Mouse (Mus musculus) limb, embryonic 10.5 days (tissue): ENCODE results near the gene Wdr62. TPM values are rescaled to one million over a fixed set of nuclear protein-coding genes. Genes with fewer than 3 reads are reported as not detected.
A peak's percentile ranks its signal among the peaks of the same experiment; 100 is the strongest.

Experiments used
- DNase-seq: peaks from one replicate; pipeline ENCODE4 v3.0.0-alpha.2; 2017; ENCODE audit warnings: low spot score
- H3K27ac ChIP-seq: fragments of 300-500 bp; sonication (generic); 2 replicates; pipeline ENCODE4 v1.5.1; 2016; ENCODE audit warnings: mild to moderate bottlenecking
- H3K27me3 ChIP-seq: fragments of 300-500 bp; sonication (generic); 2 replicates; pipeline ENCODE4 v1.6.1; 2016; ENCODE audit warnings: low read depth, mild to moderate bottlenecking; ENCODE audit not compliant: poor library complexity, severe bottlenecking
- H3K36me3 ChIP-seq: fragments of 300-500 bp; sonication (generic); 2 replicates; pipeline ENCODE4 v1.6.1; 2016; ENCODE audit warnings: mild to moderate bottlenecking, moderate library complexity
- H3K4me1 ChIP-seq: fragments of 300-500 bp; sonication (generic); 2 replicates; pipeline ENCODE4 v1.6.1; 2016
- H3K4me3 ChIP-seq: fragments of 300-500 bp; sonication (generic); 2 replicates; pipeline ENCODE4 v1.5.1; 2016; ENCODE audit warnings: mild to moderate bottlenecking, moderate library complexity
- H3K9me3 ChIP-seq: fragments of 300-500 bp; sonication (generic); replicated peaks from 2 replicates; pipeline ENCODE4 v1.6.1; 2016; ENCODE audit warnings: mild to moderate bottlenecking
- whole genome bisulfite sequencing: fragments of 180-500 bp; shearing (Covaris S2); methylation state at CpG from one replicate; pipeline ENCODE4 v1.1.7; 2016; 5-methylcytosine and 5-hydroxymethylcytosine counted together
- polyA plus RNA-seq: library from polyadenylated mRNA; unstranded; fragments of >200 nt; fragmentation: Nextera tagmentation; extraction: Ambion mirVana; gene quantifications from 2 replicates; pipeline ENCODE4 v1.2.1, GENCODE M21; 2016

The Wdr62 gene
- polyA plus RNA-seq, 1 experiment from 2014 or later = 15.1 TPM

DNA sequence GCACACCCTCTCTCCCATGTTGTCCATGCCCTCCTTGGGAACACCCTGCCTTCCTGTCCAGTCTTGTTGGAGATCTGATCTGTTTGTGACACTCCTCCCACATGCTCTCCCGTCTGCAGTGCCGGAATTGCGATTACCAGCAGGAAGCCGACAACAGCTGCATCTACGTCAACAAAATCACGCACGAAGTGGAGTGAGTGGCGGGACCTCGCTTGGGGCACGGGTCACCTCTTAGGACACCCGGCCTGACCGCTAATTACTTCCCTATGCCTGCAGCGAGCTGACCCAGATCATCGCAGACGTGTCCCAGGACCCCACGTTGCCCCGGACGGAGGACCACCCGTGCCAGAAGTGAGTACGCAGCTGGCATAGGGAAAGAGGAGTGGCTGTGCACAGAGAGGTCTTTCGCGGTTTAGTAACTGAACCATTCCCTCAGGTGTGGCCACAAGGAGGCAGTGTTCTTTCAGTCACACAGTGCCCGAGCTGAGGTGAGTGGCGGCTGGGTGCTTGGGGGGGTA lies 47.5 kb downstream of the Wdr62 start:
- 5% methylated on average over 24 of the region's 24 CpGs for WGBS
- H3K27me3 ChIP-seq = no peaks in the 10 kb centered on the region
- peaks cover 51% of the 10 kb centered on the region for H3K36me3 ChIP-seq
- peaks cover 19% of the 10 kb centered on the region for H3K4me1 ChIP-seq
- H3K27ac ChIP-seq = peak overlapping the region; percentile 93
- peak; percentile 75 for DNase-seq
- no peaks in the 10 kb centered on the region for H3K9me3 ChIP-seq
- H3K4me3 ChIP-seq = peak overlapping the region; percentile 84

DNA sequence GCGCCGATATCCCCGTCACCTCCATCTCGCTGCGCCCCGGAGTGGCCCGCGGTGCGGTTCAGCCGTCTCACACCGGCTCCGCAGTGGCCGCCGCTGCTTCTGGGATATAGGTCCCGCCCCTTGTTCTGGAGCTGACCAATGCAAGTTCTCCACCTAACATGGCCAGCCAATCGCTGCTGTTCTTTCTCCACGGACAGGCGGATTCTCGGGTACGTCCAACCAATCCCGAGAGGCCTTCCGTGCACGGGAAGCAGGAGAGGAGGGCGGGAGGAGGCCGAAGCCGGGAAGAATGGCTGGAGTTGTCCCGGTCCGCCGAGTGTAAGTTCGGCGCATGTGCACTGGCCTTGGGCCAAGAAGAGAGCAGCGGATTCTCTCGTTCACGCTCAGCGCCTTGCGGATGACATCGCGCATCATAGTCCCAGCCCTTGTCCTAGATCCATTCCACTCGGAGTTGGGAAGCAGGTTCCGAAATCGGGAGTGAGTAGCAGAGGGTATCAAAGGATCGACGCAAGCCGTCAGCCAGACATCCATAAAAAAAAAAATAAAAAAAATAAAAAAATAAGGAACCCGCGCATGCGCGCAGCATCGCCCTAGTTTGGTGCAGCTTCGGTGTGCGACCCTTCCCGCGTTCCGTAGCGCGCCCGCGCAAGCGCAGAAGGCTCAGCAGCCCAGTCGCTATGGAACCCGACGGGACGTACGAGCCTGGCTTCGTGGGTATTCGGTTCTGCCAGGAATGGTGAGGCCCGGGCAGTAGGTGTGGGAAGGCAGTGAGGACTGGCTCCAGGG lies 48.4 kb downstream of the Wdr62 start, which contains the start of the genes Polr2i and Tbcb:
Polr2i (plus strand) TSS at position 280 of the 786 bp plus-strand sequence.
Tbcb (minus strand) TSS at position 604 of the 786 bp plus-strand sequence.
- Histone ChIP-seq H3K27me3 (no peaks in the 10 kb centered on the region), H3K9me3 (no peaks in the 10 kb centered on the region), H3K36me3 (peaks cover 60% of the 10 kb centered on the region), H3K4me1 (peaks cover 19% of the 10 kb centered on the region), H3K27ac (peak within 1 kb of the TSS; percentile 93), H3K4me3 (peak within 1 kb of the TSS; percentile 84)
- DNase-seq = peak; percentile 96
- under 1% methylated on average over 67 of the region's 67 CpGs for WGBS

DNA sequence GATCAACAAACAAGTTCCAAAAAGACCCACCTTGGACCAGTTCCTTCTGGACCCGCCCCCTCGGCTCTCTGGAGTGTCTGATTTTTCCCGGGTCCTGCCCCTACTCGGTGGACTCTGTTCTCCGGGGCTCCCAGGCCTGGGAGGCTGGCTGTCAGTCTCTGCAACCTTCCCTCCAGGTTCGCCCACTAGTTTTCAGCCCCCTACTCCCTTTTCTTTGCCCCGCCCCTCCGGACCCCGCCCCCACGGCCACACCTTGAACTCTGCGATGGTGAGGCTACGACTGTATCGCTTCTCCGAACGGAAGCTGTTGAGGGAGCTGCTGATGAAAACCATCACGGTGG lies 48.9 kb downstream of the Wdr62 start:
- Histone ChIP-seq H3K27ac (peak overlapping the region; percentile 93), H3K9me3 (no peaks in the 10 kb centered on the region), H3K27me3 (no peaks in the 10 kb centered on the region), H3K4me3 (peak overlapping the region; percentile 84), H3K4me1 (peaks cover 19% of the 10 kb centered on the region), H3K36me3 (peaks cover 65% of the 10 kb centered on the region)
- no peak for DNase-seq
- 1% methylated on average over 16 of the region's 16 CpGs for WGBS

GRCm38 (mm10) chr7:30224206-30224605 lies 56.0 kb downstream of the Wdr62 start:
- H3K9me3 ChIP-seq = no peaks in the 10 kb centered on the region
- H3K4me1 ChIP-seq = peaks cover 10% of the 10 kb centered on the region
- H3K27ac ChIP-seq = no peak overlapping the region
- H3K4me3 ChIP-seq = no peak overlapping the region
- no peaks in the 10 kb centered on the region for H3K27me3 ChIP-seq
- WGBS = 96% methylated on average over 12 of the region's 12 CpGs
- peaks cover 67% of the 10 kb centered on the region for H3K36me3 ChIP-seq
- no peak for DNase-seq

DNA sequence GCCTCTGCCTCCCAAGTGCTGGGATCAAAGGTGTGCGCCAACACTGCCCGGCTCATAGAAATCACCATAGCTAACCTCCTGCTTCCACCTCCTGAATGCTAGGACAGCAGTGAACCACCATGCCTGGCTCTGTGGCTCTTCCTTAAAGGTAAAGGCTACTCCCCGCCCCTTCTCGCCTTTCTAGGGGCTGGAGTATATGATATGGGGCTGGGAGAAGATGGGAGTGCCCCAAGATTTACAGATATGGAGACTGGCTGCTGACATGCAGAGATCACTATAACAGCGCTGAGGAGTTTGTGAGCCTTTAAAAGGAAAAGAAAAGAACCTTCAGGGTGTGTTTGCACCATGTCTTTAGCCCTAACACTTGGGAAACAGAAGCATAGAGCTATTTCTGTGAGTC lies 58.0 kb downstream of the Wdr62 start:
- 94% methylated on average over 5 of the region's 5 CpGs for WGBS
- Histone ChIP-seq H3K4me1 (peaks cover 14% of the 10 kb centered on the region), H3K27me3 (no peaks in the 10 kb centered on the region), H3K4me3 (no peak overlapping the region), H3K36me3 (peaks cover 49% of the 10 kb centered on the region), H3K27ac (no peak overlapping the region), H3K9me3 (no peaks in the 10 kb centered on the region)
- DNase-seq = no peak

DNA sequence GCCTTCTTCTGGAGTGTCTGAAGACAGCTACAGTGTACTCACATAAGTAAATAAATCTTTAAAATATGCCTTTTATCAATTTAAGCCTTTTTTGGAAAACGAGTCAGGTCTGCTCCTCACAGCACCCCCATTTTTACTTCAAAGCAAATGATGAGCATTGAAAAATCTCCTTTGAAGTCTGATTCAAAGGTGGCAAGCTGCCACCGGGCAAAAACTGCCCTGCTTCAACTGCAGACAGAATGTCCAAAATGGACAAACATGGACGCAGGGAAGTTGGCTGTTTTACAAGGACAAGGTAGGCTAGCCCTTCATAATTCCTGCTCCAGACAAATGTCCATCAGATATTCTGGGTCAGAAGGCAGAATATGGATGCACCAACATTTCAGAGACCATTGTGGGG lies 58.8 kb downstream of the Wdr62 start:
- no peak overlapping the region for H3K4me3 ChIP-seq
- no peak for DNase-seq
- WGBS = 92% methylated on average over 3 of the region's 3 CpGs
- H3K4me1 ChIP-seq = peaks cover 17% of the 10 kb centered on the region
- H3K27me3 ChIP-seq = no peaks in the 10 kb centered on the region
- no peaks in the 10 kb centered on the region for H3K9me3 ChIP-seq
- H3K36me3 ChIP-seq = peaks cover 41% of the 10 kb centered on the region
- H3K27ac ChIP-seq = no peak overlapping the region

DNA sequence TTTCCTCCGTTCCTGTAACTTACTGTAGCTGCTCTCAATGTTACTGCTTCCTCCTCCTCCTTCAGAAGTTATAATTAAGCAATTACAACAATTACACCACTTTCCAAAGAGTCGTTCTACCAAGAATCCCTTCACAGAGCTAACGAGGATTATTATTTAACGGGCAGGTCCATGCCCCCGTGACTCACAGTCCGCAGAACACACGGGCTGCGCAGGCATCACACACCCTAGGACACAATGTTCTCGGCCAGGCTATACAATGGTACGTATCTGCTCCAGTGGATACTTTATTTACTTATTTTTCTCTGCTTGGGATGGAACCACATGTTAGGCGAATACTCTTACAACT lies 60.2 kb downstream of the Wdr62 start:
- DNase-seq = no peak
- 24% methylated on average over 11 of the region's 11 CpGs for WGBS
- no peaks in the 10 kb centered on the region for H3K27me3 ChIP-seq
- H3K4me3 ChIP-seq = peak overlapping the region; percentile 58
- H3K9me3 ChIP-seq = no peaks in the 10 kb centered on the region
- peaks cover 27% of the 10 kb centered on the region for H3K36me3 ChIP-seq
- H3K27ac ChIP-seq = peak overlapping the region; percentile 83; the same call in 1 of the 2 replicates
- peaks cover 17% of the 10 kb centered on the region for H3K4me1 ChIP-seq

GRCm38 (mm10) chr7:30219293-30220007 lies 60.8 kb downstream of the Wdr62 start:
- H3K27ac ChIP-seq = peak overlapping the region; percentile 83
- no peaks in the 10 kb centered on the region for H3K9me3 ChIP-seq
- peaks cover 17% of the 10 kb centered on the region for H3K4me1 ChIP-seq
- peaks cover 23% of the 10 kb centered on the region for H3K36me3 ChIP-seq
- 4% methylated on average over 16 of the region's 16 CpGs for WGBS
- peak overlapping the region; percentile 58 for H3K4me3 ChIP-seq
- peak; percentile 84 for DNase-seq
- H3K27me3 ChIP-seq = no peaks in the 10 kb centered on the region

- whole genome bisulfite sequencing = 71% methylated on average over 2 of the region's 2 CpGs
- H3K27me3 ChIP-seq = no peaks in the 10 kb centered on the region
Observed at GRCm38 (mm10) chr7:30217277-30217676, 62.9 kb downstream of the Wdr62 start.

GRCm38 (mm10) chr7:30216723-30217151 lies 63.5 kb downstream of the Wdr62 start:
- H3K27ac ChIP-seq = peak overlapping the region; percentile 30; the same call in 1 of the 2 replicates
- H3K4me3 ChIP-seq = peak overlapping the region; percentile 39
- peaks cover 17% of the 10 kb centered on the region for H3K4me1 ChIP-seq
- no peaks in the 10 kb centered on the region for H3K9me3 ChIP-seq
- WGBS = 1% methylated on average over 16 of the region's 16 CpGs
- no peaks in the 10 kb centered on the region for H3K27me3 ChIP-seq
- no peaks in the 10 kb centered on the region for H3K36me3 ChIP-seq
- DNase-seq = peak; percentile 96

More at GRCm38 (mm10) chr7:30217277-30217676, 62.9 kb downstream of the Wdr62 start:
- H3K4me3 ChIP-seq = 0 out of 2 replicates have a peak overlapping the region, but pooled peaks have one; percentile 39
- H3K4me1 ChIP-seq = peaks cover 17% of the 10 kb centered on the region
- H3K9me3 ChIP-seq = no peaks in the 10 kb centered on the region
- peaks cover 1% of the 10 kb centered on the region for H3K36me3 ChIP-seq
- no peak for DNase-seq
- H3K27ac ChIP-seq = no peak overlapping the region

DNA sequence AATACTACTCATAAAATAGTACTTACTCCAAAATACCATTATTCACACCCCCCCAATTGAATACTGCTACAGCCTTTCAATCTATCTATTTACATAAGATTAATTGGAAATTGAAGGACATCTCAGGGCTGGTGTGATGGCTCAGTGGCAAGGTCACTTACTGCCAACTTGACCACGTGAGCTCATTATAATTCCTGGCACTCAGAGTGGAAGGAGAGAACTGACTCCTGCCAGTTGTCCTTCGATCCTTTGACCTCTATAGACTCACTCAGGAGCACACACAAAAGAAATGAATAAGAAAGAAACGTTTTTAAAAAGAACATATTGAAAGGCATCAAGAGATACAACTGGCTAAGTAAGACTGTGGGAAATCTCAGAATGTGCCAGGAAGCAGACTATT lies 64.3 kb downstream of the Wdr62 start:
- Histone ChIP-seq H3K27ac (no peak overlapping the region), H3K4me1 (peaks cover 17% of the 10 kb centered on the region), H3K27me3 (no peaks in the 10 kb centered on the region), H3K9me3 (no peaks in the 10 kb centered on the region), H3K36me3 (no peaks in the 10 kb centered on the region), H3K4me3 (no peak overlapping the region)
- 93% methylated on average over 3 of the region's 3 CpGs for WGBS
- DNase-seq = no peak

DNA sequence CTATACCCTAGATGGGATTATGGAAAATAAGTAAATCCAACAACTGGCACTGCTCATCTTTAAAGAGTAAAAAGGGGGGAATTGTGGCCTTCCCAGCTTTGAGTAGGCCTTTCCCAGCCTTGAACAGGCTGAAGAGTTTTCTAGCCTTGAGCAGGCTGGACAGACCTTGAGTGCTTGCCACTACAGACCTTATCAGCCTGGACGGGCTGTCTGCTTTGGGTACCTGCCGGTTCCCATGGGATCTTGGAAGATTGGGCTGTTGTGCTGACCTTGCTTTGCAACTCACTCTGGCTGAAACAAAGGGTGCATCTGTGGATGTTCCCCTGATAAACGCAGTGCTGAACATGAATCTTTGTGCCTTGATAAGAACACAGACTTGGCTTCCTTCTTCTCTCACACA lies 66.3 kb downstream of the Wdr62 start:
- no peak for DNase-seq
- H3K27ac ChIP-seq = no peak overlapping the region
- no peaks in the 10 kb centered on the region for H3K36me3 ChIP-seq
- peaks cover 4% of the 10 kb centered on the region for H3K4me1 ChIP-seq
- WGBS = 90% methylated on average over 3 of the region's 3 CpGs
- H3K27me3 ChIP-seq = no peaks in the 10 kb centered on the region
- no peak overlapping the region for H3K4me3 ChIP-seq
- H3K9me3 ChIP-seq = no peaks in the 10 kb centered on the region

DNA sequence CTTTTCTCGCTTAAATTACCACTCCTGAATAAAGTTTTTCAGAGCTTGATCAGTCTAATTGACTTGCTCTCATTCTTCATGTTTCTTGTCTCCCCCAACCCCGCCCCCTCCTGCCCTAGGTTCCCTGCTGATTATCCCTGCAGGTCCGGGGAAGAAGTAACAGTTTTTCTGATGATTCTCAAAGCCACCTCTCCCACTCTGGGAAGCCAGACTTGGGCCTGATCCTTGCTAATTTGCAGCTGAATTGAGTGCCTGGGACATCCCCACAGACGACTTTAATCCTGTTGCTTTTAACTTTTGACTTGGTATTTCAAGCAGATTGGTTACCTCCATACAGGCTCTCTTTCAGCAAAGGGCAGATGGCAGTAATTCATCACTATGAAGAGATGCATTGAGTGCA lies 69.2 kb downstream of the Wdr62 start:
- no peak for DNase-seq
- no peak overlapping the region for H3K27ac ChIP-seq
- H3K27me3 ChIP-seq = no peaks in the 10 kb centered on the region
- H3K4me1 ChIP-seq = no peaks in the 10 kb centered on the region
- no peaks in the 10 kb centered on the region for H3K36me3 ChIP-seq
- no peaks in the 10 kb centered on the region for H3K9me3 ChIP-seq
- H3K4me3 ChIP-seq = no peak overlapping the region
- WGBS = 31% methylated on average over 4 of the region's 4 CpGs
